Mouse (Mus musculus) cortical plate, adult 2 months (tissue): ENCODE measurements around the gene Tchhl1. TPM values are rescaled to one million over a fixed set of nuclear protein-coding genes. Genes with fewer than 3 reads are reported as not detected.
"Not testable (repeated sequence)": the region's sequence is repeated elsewhere in the genome, so short reads cannot be mapped to it uniquely, and the experiment has no call there.

Experiments used
- H3K27ac ChIP-seq: fragments of 200-500 bp; 2 replicates; pipeline ENCODE4 v1.5.1; 2012; ENCODE audit warnings: low read length, control low read depth, inconsistent platforms; ENCODE audit not compliant: insufficient read depth
- H3K4me1 ChIP-seq: fragments of 200-500 bp; 2 replicates; pipeline ENCODE4 v1.6.1; 2011; ENCODE audit warnings: low read length; ENCODE audit not compliant: control insufficient read depth, insufficient read depth
- H3K4me3 ChIP-seq: fragments of 200-500 bp; 2 replicates; pipeline ENCODE4 v1.5.1; 2011; ENCODE audit warnings: mild to moderate bottlenecking, low read length, control low read depth; ENCODE audit not compliant: insufficient read depth
- CTCF ChIP-seq: fragments of 200-500 bp; IDR thresholded peaks from 2 replicates; pipeline ENCODE4 v1.5.1; 2011; ENCODE audit warnings: mild to moderate bottlenecking, control low read depth, low read length; ENCODE audit not compliant: insufficient read depth; ENCODE audit errors: extremely low read depth
- POLR2A ChIP-seq: fragments of 200-500 bp; IDR thresholded peaks from 2 replicates; pipeline ENCODE4 v1.6.1; 2011; ENCODE audit warnings: mild to moderate bottlenecking, low read length, control low read depth; ENCODE audit not compliant: insufficient read depth; ENCODE audit errors: extremely low read depth
- polyA plus RNA-seq: library from polyadenylated mRNA; depleted of rRNA; stranded (reverse); fragments of >200 nt; gene quantifications from 2 replicates; pipeline ENCODE4 v1.2.3, GENCODE M21; 2012

The Tchhl1 gene
- polyA plus RNA-seq, 1 experiment, result not detected

DNA sequence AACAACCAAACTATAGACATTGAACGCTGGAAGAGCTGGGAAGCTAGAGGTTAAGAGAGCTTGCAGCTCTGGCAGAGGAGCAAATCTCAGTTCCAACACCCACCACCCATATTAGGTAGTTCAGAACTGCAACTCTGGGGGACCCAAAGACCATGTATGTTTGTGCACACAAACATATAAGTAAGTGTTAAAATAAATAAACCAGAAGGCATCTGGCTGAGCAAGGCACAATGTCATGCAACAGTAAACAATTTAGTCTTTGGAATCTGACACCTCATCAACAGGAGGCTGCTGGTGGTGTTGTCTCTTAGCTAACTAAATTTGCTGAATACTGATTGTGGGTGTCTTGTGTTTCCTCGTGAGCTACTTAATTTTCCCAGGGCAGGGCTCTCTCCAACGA is 2.0 kb upstream of the Tchhl1 start:
- no peaks in the 10 kb centered on the region for H3K4me1 ChIP-seq
- TF ChIP-seq CTCF (no peak), POLR2A (no peak)
- no peak overlapping the region for H3K4me3 ChIP-seq
- H3K27ac ChIP-seq, result no peak overlapping the region

- no peaks in the 10 kb centered on the region for H3K4me1 ChIP-seq
- no peak overlapping the region for H3K27ac ChIP-seq
- no peak overlapping the region for H3K4me3 ChIP-seq
- no peak for TF ChIP-seq POLR2A
Measured at GRCm38 (mm10) chr3:93467130-93467529, 1.4 kb upstream of the Tchhl1 start.

DNA sequence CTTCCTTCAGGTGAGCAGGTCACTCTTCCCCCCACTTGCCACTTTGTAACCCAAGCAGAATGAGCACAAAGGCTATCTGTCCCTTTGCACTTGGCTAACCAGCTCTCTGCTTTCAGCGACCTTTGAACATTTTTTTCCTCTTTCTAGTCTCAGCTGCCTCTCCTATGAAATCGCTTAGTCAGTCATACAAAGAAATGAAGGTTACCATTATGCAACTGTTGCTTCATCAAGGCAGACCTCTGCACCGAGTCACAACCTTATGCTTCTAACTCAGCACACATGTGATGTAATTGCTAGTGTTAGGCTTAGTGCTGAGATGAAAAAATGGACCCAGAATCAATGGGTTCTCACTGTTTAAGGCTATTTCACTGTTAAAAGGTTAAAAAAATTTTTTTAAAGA is 1.1 kb downstream of the Tchhl1 start:
- Histone ChIP-seq H3K4me3 (no peak overlapping the region), H3K4me1 (no peaks in the 10 kb centered on the region), H3K27ac (no peak overlapping the region)
- TF ChIP-seq POLR2A (no peak), CTCF (no peak)

DNA sequence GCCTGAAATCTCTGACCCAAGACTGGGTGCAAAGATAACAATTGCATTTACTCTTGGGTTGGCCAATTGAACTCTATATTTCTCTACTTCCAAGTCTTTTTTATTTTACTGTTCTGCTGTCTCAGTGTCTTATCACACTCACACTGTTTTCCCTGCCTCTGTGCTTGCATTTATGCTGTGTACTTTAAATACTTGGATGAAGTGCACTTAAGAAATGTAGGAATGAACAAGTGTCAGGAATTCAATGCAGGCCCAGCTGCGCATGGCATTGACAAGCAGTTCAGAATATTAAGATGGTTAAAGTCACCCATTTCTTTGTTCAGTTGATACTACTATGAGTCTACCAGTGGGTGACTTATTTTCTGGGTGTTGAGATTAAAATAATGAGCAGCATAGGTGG is 11.5 kb downstream of the Tchhl1 start:
- Histone ChIP-seq H3K4me3 (no peak overlapping the region), H3K4me1 (no peaks in the 10 kb centered on the region), H3K27ac (no peak overlapping the region)
- TF ChIP-seq POLR2A, result no peak
- TF ChIP-seq CTCF, result no peak

DNA sequence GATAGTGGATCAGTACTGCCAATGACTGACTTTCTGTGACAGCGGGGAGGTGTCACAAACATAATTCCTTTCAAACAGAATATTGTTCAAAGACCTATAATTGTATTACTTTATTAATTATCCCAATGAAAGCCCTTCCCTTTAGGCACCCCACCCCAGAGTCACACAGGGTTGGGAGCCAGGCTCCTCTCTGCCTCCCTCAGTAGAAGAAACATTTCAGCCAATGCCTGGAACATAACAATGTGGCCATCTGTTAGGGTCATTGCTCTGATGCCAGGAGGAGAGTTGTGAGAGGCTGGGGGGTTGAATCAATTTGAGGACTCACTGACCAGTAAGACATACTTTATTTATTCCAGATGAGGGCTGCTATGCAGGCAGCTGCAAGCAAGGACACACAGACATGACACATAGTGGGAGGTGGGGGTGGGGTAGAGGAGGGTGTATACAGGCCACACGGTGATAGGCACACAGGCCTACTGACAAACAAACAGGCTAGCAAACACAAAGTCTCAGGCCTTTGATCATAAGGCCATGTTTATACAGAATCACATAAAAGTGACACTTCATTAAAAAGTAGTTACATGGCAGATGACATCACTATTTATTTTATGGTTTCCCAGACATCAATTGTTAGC is 13.5 kb downstream of the Tchhl1 start:
- Histone ChIP-seq H3K4me3 (no peak overlapping the region), H3K27ac (no peak overlapping the region), H3K4me1 (no peaks in the 10 kb centered on the region)
- no peak for TF ChIP-seq CTCF
- no peak for TF ChIP-seq POLR2A

DNA sequence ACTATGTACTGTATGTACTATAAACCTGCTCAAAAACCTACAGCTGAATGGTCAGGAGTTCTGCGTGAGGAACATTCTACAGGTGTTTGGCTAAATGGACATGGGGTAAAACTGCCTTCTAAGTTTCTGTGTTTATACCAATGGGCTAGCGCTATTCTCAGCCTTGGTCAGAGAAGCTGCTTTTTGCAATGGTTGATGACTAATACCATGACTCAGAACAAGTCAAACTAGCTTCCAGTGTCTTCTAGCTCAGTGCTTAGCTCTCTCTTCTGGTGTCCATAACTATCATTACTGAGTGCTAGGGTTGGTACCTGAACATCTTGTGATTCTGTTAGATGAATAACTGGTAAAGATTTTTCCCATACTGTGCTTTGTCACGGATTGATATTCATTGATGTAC is 17.1 kb downstream of the Tchhl1 start:
- Histone ChIP-seq H3K4me3 (no peak overlapping the region), H3K27ac (no peak overlapping the region), H3K4me1 (no peaks in the 10 kb centered on the region)
- TF ChIP-seq CTCF (no peak), POLR2A (no peak)

- no peaks in the 10 kb centered on the region for H3K4me1 ChIP-seq
- H3K4me3 ChIP-seq, result no peak overlapping the region
- H3K27ac ChIP-seq, result no peak overlapping the region
Measured at GRCm38 (mm10) chr3:93488541-93488940, 20.0 kb downstream of the Tchhl1 start.

GRCm38 (mm10) chr3:93492176-93492575 is 23.6 kb downstream of the Tchhl1 start:
- TF ChIP-seq POLR2A (no peak), CTCF (no peak)
- Histone ChIP-seq H3K4me3 (no peak overlapping the region), H3K27ac (no peak overlapping the region)

More at GRCm38 (mm10) chr3:93488541-93488940, 20.0 kb downstream of the Tchhl1 start:
- TF ChIP-seq POLR2A (no peak), CTCF (no peak)

GRCm38 (mm10) chr3:93493992-93494391 is 25.4 kb downstream of the Tchhl1 start:
- Histone ChIP-seq H3K27ac (no peak overlapping the region), H3K4me3 (no peak overlapping the region), H3K4me1 (no peaks in the 10 kb centered on the region)
- TF ChIP-seq POLR2A, result no peak
- TF ChIP-seq CTCF, result peak; percentile 90

More at GRCm38 (mm10) chr3:93492176-93492575, 23.6 kb downstream of the Tchhl1 start:
- no peaks in the 10 kb centered on the region for H3K4me1 ChIP-seq

- not testable (repeated sequence) for H3K4me1 ChIP-seq, H3K4me3 ChIP-seq, H3K27ac ChIP-seq
Measured at GRCm38 (mm10) chr3:93494774-93495173, 26.2 kb downstream of the Tchhl1 start.

GRCm38 (mm10) chr3:93497131-93497530 is 28.6 kb downstream of the Tchhl1 start:
- no peak overlapping the region for H3K4me3 ChIP-seq
- H3K27ac ChIP-seq, result no peak overlapping the region
- no peaks in the 10 kb centered on the region for H3K4me1 ChIP-seq
- TF ChIP-seq CTCF (no peak), POLR2A (no peak)
